Mouse (Mus musculus): Measurements from ENCODE around the gene Galnt17. TPM values are rescaled to one million over a fixed set of nuclear protein-coding genes. Genes with fewer than 3 reads are reported as not detected.
A peak's percentile ranks its signal among the peaks of the same experiment; 100 is the strongest.

The Galnt17 gene
- total and polyA plus RNA-seq, 2 experiments from 2014 or later: 4.8 to 16.7 TPM

DNA sequence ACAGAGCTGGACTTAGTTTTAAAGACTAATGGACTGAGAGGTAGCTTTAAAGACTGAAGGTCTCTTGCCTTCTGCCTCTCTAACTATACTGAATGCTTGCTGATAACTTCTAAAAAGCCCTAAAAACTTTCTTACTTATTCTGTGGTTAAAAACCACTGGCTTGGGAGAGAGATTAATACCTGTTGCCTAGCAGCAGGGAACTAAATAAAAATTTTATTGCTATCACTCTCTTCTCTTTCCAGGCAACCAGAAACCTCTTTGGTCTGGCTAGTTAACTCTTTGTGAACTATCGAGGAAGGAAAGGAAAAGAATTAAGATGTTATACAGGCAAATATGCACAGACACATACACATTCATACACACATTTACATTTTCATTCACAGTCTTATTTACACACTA, 377.3 kb downstream of the Galnt17 start:
- no peak for DNase-seq (ENCODE audit: low spot score)
- no peak overlapping the region for H3K27ac ChIP-seq (ENCODE audit: low read depth, low read length)

DNA sequence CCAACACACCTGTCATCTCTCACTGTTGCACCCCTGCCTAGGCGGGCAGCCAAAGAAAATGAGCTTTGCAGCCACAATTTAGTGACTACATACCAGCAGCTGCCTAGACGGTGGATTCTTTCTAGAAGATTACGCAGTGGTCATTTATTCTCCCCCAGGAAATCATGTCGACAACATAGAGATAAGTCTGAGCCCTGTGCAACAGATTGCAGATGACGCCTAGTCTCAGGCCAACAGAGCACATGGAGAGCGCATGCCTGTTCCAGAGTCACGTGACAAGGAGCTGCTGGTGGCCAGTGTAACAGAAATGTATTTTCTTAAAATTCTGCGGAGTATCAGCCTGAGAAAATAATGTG, 380.5 kb downstream of the Galnt17 start:
- no peaks in the 10 kb centered on the region for H3K36me3 ChIP-seq (ENCODE audit: insufficient read depth, low read length)
- no peaks in the 10 kb centered on the region for H3K4me1 ChIP-seq (ENCODE audit: insufficient read depth, low read length)
- 73% methylated on average over 8 of the region's 8 CpGs for WGBS
- no peak for TF ChIP-seq CTCF (IDR thresholded peaks at IDR 0.05)
- DNase-seq (ENCODE audit: low spot score) (peak; percentile 47), ATAC-seq (ENCODE audit: low FRiP score) (no peak)
- no peak overlapping the region for H3K4me3 ChIP-seq (ENCODE audit: low read depth, low read length)
- no peaks in the 10 kb centered on the region for H3K27me3 ChIP-seq (ENCODE audit: insufficient read depth, low read length)
- H3K9ac ChIP-seq (replicated peaks; ENCODE audit: low read length, poor library complexity, severe bottlenecking): no peak overlapping the region
- H3K27ac ChIP-seq (ENCODE audit: low read depth, low read length): no peak overlapping the region
- H3K9me3 ChIP-seq (ENCODE audit: low read length): no peaks in the 10 kb centered on the region
- no peak overlapping the region for H3K4me2 ChIP-seq (ENCODE audit: low read depth, low read length, poor library complexity, severe bottlenecking)

More for the DNA sequence above, 377.3 kb downstream of the Galnt17 start:
- Histone ChIP-seq H3K4me3 (ENCODE audit: low read depth, low read length) (no peak overlapping the region), H3K4me2 (ENCODE audit: low read depth, low read length, poor library complexity, severe bottlenecking) (no peak overlapping the region), H3K9me3 (ENCODE audit: low read length) (no peaks in the 10 kb centered on the region), H3K9ac (replicated peaks; ENCODE audit: low read length, poor library complexity, severe bottlenecking) (no peak overlapping the region), H3K36me3 (ENCODE audit: insufficient read depth, low read length) (no peaks in the 10 kb centered on the region), H3K27me3 (ENCODE audit: insufficient read depth, low read length) (no peaks in the 10 kb centered on the region), H3K4me1 (ENCODE audit: insufficient read depth, low read length) (no peaks in the 10 kb centered on the region)
- 77% methylated on average over 1 of the region's 1 CpGs for WGBS
- no peak for TF ChIP-seq CTCF (IDR thresholded peaks at IDR 0.05)
- no peak for ATAC-seq (ENCODE audit: low FRiP score)

- Histone ChIP-seq H3K36me3 (ENCODE audit: insufficient read depth, low read length) (no peaks in the 10 kb centered on the region), H3K9ac (replicated peaks; ENCODE audit: low read length, poor library complexity, severe bottlenecking) (no peak overlapping the region), H3K27me3 (ENCODE audit: insufficient read depth, low read length) (no peaks in the 10 kb centered on the region), H3K4me1 (ENCODE audit: insufficient read depth, low read length) (no peaks in the 10 kb centered on the region), H3K4me2 (ENCODE audit: low read depth, low read length, poor library complexity, severe bottlenecking) (no peak overlapping the region), H3K27ac (ENCODE audit: low read depth, low read length) (no peak overlapping the region), H3K9me3 (ENCODE audit: low read length) (no peaks in the 10 kb centered on the region), H3K4me3 (ENCODE audit: low read depth, low read length) (no peak overlapping the region)
- no peak for DNase-seq (ENCODE audit: low spot score)
- peak; percentile 29; the same call in 1 of the 2 replicates for TF ChIP-seq CTCF (IDR thresholded peaks at IDR 0.05)
- WGBS: 88% methylated on average over 3 of the region's 3 CpGs
- no peak for ATAC-seq (ENCODE audit: low FRiP score)
These were observed 381.0 kb downstream of the Galnt17 start for GRCm38 (mm10) chr5:130927138-130927793.

- no peak for TF ChIP-seq CTCF (IDR thresholded peaks at IDR 0.05)
- Histone ChIP-seq H3K4me1 (ENCODE audit: insufficient read depth, low read length) (no peaks in the 10 kb centered on the region), H3K27me3 (ENCODE audit: insufficient read depth, low read length) (no peaks in the 10 kb centered on the region), H3K4me2 (ENCODE audit: low read depth, low read length, poor library complexity, severe bottlenecking) (no peak overlapping the region), H3K9ac (replicated peaks; ENCODE audit: low read length, poor library complexity, severe bottlenecking) (no peak overlapping the region), H3K9me3 (ENCODE audit: low read length) (no peaks in the 10 kb centered on the region), H3K27ac (ENCODE audit: low read depth, low read length) (no peak overlapping the region), H3K36me3 (ENCODE audit: insufficient read depth, low read length) (no peaks in the 10 kb centered on the region), H3K4me3 (ENCODE audit: low read depth, low read length) (no peak overlapping the region)
- no peak for DNase-seq (ENCODE audit: low spot score)
- ATAC-seq (ENCODE audit: low FRiP score): no peak
- 89% methylated on average over 7 of the region's 7 CpGs for WGBS
These were observed 382.6 kb downstream of the Galnt17 start for GRCm38 (mm10) chr5:130925681-130926080.

DNA sequence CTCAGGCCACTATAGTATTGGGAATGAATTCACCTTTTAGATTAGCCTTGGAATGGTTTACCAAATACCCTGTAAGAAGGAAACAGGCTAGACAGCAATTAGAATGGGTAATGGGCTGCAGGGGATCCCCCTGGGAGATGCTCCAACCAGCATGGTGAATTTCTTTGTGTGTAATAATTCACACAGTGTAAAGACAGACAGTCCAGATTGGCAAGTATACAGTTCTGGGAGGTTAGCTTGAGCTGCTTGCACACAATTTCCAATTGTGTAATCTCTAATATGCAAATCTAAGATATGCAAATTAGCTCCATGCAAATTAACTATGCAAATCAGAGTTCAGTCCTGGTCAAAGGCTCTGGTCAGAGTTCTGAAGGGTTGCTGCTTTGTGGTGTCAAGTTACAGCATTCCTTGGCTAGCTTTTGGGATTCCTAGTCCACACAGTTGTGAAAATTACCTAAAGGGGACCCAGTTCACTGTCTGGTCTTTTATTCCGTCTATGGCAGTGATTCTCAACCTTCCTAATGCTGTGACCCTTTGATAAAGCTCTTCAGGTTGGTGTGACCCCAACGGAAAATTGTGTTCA, 384.0 kb downstream of the Galnt17 start:
- no peaks in the 10 kb centered on the region for H3K4me1 ChIP-seq (ENCODE audit: insufficient read depth, low read length)
- H3K36me3 ChIP-seq (ENCODE audit: insufficient read depth, low read length): no peaks in the 10 kb centered on the region
- H3K9me3 ChIP-seq (ENCODE audit: low read length): no peaks in the 10 kb centered on the region
- no peak overlapping the region for H3K9ac ChIP-seq (replicated peaks; ENCODE audit: low read length, poor library complexity, severe bottlenecking)
- H3K27me3 ChIP-seq (ENCODE audit: insufficient read depth, low read length): no peaks in the 10 kb centered on the region
- peak; percentile 53 for DNase-seq (ENCODE audit: low spot score)
- no peak for TF ChIP-seq CTCF (IDR thresholded peaks at IDR 0.05)
- no peak overlapping the region for H3K27ac ChIP-seq (ENCODE audit: low read depth, low read length)
- 25% methylated on average over 2 of the region's 2 CpGs for WGBS
- H3K4me2 ChIP-seq (ENCODE audit: low read depth, low read length, poor library complexity, severe bottlenecking): no peak overlapping the region
- no peak overlapping the region for H3K4me3 ChIP-seq (ENCODE audit: low read depth, low read length)
- no peak for ATAC-seq (ENCODE audit: low FRiP score)

DNA sequence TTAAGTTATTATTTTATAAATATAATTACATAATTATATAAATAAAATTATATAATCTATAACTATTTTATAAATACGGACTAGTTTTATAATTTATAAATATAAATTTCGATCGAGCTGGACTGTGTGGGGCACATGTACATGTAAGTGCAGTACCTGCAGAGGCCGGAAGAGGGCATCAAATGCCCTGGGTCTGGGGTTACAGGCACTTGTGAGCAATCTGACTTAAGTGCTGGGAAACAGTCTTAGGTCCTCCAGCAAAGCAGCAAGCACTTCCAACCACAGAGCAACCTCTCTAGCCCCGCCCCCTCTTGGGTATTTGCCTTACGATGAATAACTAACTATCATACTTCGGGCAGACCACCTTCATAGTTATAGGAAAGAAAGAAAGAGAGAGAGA, 388.3 kb downstream of the Galnt17 start:
- Histone ChIP-seq H3K27ac (ENCODE audit: low read depth, low read length) (no peak overlapping the region), H3K9me3 (ENCODE audit: low read length) (no peaks in the 10 kb centered on the region), H3K36me3 (ENCODE audit: insufficient read depth, low read length) (no peaks in the 10 kb centered on the region), H3K27me3 (ENCODE audit: insufficient read depth, low read length) (no peaks in the 10 kb centered on the region), H3K4me2 (ENCODE audit: low read depth, low read length, poor library complexity, severe bottlenecking) (no peak overlapping the region), H3K9ac (replicated peaks; ENCODE audit: low read length, poor library complexity, severe bottlenecking) (no peak overlapping the region), H3K4me3 (ENCODE audit: low read depth, low read length) (no peak overlapping the region), H3K4me1 (ENCODE audit: insufficient read depth, low read length) (no peaks in the 10 kb centered on the region)
- no peak for TF ChIP-seq CTCF (IDR thresholded peaks at IDR 0.05)
- DNase-seq (ENCODE audit: low spot score) (no peak), ATAC-seq (ENCODE audit: low FRiP score) (no peak)
- 92% methylated on average over 7 of the region's 7 CpGs for whole genome bisulfite sequencing
